Mouse (Mus musculus): ENCODE measurements around the gene Ttll12. TPM values are rescaled to one million over a fixed set of nuclear protein-coding genes. Genes with fewer than 3 reads are reported as not detected.

Ttll12 gene
- 29.9 TPM for polyA plus RNA-seq (2017; shearing (Covaris generic))

GRCm38 (mm10) chr15:83594513-83595363, at the start of gene Ttll12:
Gene Ttll12 (minus strand): TSS chr15:83595157.

GRCm38 (mm10) chr15:83563327-83563856, 31.6 kb downstream of the Ttll12 start, which contains the start of the genes Tspo and Mcat:
Gene Tspo (plus strand): TSS chr15:83563592.
Gene Mcat (minus strand): TSS chr15:83563787.

GRCm38 (mm10) chr15:83526424-83527091, 68.4 kb downstream of the Ttll12 start, which contains the start of gene Bik:
Gene Bik (plus strand): TSS chr15:83526862.

Other genes with a start within 250 kb of the Ttll12 start
- 11.8 TPM for gene Arfgap3, start 244.9 kb downstream of the Ttll12 start, polyA plus RNA-seq (2017; shearing (Covaris generic))
- gene Pacsin2, start 130.6 kb downstream of the Ttll12 start, polyA plus RNA-seq (2017; shearing (Covaris generic)), result 46.9 TPM
- gene Ttll1, start 84.3 kb downstream of the Ttll12 start, polyA plus RNA-seq (2017; shearing (Covaris generic)), result 5.5 TPM
- gene Bik, start 68.3 kb downstream of the Ttll12 start, polyA plus RNA-seq (2017; shearing (Covaris generic)), result 2.6 TPM
- 336 TPM for gene Tspo, start 31.6 kb downstream of the Ttll12 start, polyA plus RNA-seq (2017; shearing (Covaris generic))
- gene Mcat, start 31.4 kb downstream of the Ttll12 start, polyA plus RNA-seq (2017; shearing (Covaris generic)), result 8.6 TPM
- gene Scube1, start 129.9 kb upstream of the Ttll12 start, polyA plus RNA-seq (2017; shearing (Covaris generic)), result not detected
- gene Mpped1, start 184.3 kb upstream of the Ttll12 start, polyA plus RNA-seq (2017; shearing (Covaris generic)), result not detected